Mouse (Mus musculus) lung, adult 2 months (tissue): ENCODE measurements at regions not wholly inside any gene's neighbourhood (a gene's known extent, or its start where the extent isn't known, plus 50 kb on each side); places are given as distances from the start of the nearest gene placed in this dataset.

ENCODE experiments used
- CTCF ChIP-seq: fragments of 200-500 bp; IDR thresholded peaks from 2 replicates; pipeline ENCODE4 v1.5.1; 2011; ENCODE audit warnings: mild to moderate bottlenecking, low read length, control low read depth; ENCODE audit not compliant: insufficient read depth
- POLR2A ChIP-seq: fragments of 200-500 bp; IDR thresholded peaks from 2 replicates; pipeline ENCODE4 v1.6.1; 2011; ENCODE audit warnings: low read depth, mild to moderate bottlenecking, control low read depth, low read length, borderline replicate concordance; ENCODE audit errors: extremely low read depth

DNA sequence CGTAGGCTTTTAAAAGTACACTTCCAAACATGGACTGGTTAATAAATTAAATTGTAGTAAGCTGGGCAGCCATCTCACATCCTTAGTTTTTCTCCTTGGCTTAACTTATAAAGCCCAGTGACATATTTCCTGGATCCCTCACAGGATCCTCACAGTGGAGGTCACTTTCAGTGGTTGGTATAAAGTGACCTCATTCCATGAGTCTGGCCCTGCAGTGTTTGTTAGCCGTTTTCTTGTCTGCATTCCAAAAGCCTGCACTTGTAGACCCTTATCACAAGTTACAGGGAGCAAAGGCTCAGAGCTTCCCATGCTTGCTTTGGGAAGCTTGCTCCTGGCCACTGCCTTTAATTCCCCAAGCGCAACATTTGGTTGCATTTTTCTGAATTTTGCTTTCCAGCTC is 49.9 kb upstream of the Frem2 start:
- TF ChIP-seq CTCF (no peak), POLR2A (no peak)
